Mouse (Mus musculus): ENCODE measurements around the gene Aldh3b1.
"Not testable (repeated sequence)": the region's sequence is repeated elsewhere in the genome, so short reads cannot be mapped to it uniquely, and the experiment has no call there.

Aldh3b1 gene

GRCm38 (mm10) chr19:3929211-3929941 is at the start of gene Aldh3b1:
Gene Aldh3b1 (minus strand): TSS chr19:3929808.
- DNase-seq (ENCODE audit: low spot score) = no peak

DNA sequence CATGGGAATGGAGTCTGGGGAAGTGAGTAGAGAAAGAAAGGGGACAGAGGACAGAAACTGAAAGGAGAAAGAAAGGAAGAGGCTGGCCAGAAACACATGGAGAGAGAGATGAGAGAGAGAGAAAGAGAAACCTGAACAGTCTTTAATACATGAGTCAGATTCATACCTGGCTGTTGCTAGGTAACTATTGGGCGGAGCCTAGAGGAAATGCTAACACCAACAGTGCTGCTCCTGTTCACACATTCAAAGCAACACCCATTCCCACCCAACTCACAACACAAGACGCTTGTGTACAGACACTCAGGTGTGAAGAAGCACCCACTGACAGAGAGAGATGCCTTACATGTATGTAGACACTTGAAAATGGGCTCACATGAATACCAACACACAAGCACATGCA is 46.3 kb upstream of the Aldh3b1 start:
- DNase-seq (ENCODE audit: low spot score) = no peak

- DNase-seq (ENCODE audit: low spot score) = not testable (repeated sequence)
Measured at GRCm38 (mm10) chr19:3974608-3975007, 45.0 kb upstream of the Aldh3b1 start.

DNA sequence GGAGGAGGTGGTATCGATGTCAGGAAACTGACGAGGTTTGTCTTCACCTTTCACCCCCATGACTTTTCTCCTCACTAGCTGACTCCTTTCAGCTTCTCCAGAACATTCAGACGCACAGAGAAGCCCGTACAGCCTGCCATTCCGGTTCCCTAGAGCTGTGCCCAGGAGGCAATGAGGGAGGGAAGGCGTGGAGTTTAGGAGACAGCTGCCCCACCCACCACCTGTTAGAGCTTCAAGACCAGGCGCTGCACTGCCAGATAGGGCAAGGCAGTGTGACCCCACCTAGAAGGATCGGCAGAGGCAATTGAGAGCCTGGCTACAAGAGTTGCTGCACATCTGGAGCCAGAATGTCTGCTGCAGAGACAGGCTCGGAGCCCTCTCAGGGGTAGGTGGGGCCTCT is 42.6 kb upstream of the Aldh3b1 start, which contains the start of gene Aldh3b2:
Aldh3b2 (plus strand) TSS at position 100 of the 400 bp plus-strand sequence.
- DNase-seq (ENCODE audit: low spot score) = no peak

DNA sequence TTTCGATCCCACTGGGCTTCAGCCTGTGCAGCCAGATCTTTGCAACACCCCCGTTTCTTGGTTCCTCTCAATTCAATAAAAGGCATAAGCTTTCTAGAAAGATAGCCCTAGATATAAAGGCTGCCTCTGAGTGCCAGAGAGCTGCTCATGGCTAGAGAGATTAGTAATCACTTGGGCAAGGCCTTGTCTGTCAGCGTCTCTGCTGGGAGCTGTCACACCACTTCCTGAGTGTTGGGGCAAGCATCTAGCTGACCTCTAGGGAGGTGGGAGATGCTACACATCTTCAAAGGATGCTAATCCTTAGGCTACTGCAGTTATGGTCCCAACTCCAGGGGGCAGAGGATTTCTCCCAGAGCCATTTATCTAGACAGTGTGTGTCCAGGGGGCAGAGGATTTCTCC is 37.6 kb upstream of the Aldh3b1 start:
- DNase-seq (ENCODE audit: low spot score) = no peak

DNA sequence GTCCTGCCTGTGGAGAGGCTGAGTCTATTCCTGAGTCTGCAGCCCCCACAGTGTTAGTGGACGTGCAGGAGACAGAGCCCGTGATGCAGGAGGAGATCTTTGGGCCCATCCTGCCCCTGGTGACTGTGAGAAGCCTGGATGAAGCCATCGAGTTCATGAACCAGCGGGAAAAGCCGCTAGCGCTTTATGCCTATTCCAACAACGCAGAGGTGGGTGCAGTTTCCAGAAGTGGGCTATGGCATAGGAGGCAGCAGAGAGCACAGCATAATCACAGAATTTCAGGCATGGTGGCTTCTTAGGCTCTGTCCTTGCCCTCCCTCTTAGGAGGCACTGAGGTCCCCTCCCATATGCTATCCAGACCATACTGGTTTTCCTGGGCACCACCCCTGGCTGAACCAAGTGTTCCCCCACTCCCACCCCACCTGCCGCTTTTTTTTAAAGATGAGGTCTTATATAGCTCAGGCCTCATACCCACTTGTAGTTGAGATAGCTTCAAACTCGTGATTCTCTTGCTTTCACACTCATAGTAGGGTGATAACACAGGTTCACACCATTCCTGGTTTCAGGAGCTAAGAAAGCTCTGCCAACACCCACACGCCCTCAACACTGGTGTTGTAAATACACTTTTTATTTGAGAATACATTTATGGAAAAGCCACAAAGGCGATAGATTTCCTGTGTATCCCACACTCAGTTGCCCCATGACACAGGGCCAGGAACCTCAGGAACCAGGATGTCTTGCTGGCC is 36.9 kb upstream of the Aldh3b1 start:
- DNase-seq (ENCODE audit: low spot score) = no peak

DNA sequence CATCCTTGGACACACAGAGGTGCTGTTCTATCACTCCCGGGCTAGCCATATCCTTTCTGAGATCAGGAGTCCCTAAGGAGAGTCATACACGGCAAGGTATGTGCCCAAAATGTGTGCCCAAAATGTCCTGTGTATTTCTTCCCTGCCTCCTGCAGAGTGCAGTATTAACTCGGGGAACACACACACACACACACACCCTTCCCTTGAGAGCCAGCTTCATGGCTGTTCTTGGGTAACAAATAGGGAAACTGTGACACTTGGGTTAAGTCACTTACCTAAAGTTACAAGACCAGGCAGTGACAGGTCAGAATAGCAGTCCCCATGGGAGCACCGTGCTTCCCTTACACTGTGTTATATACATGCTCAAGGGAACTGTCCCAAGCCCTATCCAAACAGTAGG is 34.4 kb upstream of the Aldh3b1 start:
- DNase-seq (ENCODE audit: low spot score) = no peak

- no peak for DNase-seq (ENCODE audit: low spot score)
Measured at GRCm38 (mm10) chr19:3962469-3962868, 32.9 kb upstream of the Aldh3b1 start.

DNA sequence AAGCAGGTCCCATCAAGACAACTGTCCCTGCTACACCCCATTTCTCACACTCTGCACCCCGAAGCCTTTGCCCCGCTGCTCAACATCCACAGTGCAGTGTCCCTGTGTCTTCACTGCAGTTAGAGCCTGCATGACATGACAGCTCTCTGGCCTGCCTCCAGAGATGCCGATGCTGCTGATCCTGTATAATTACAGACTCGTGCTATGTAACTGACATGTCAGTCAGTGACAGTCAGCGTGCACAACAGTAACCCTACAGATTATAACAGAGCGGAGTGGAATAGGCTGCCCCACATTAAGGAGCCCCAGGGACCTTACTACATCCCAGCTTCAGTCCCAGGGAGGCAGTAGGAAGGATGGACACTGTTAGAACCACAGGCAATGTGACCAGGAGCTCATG is 32.2 kb upstream of the Aldh3b1 start:
- DNase-seq (ENCODE audit: low spot score) = not testable (repeated sequence)

- no peak for DNase-seq (ENCODE audit: low spot score)
Measured at GRCm38 (mm10) chr19:3960211-3960610, 30.6 kb upstream of the Aldh3b1 start.

GRCm38 (mm10) chr19:3959030-3959429 is 29.4 kb upstream of the Aldh3b1 start:
- no peak for DNase-seq (ENCODE audit: low spot score)

- DNase-seq (ENCODE audit: low spot score) = no peak
Measured at GRCm38 (mm10) chr19:3958470-3958869, 28.9 kb upstream of the Aldh3b1 start, which contains the start of gene Aldh3b3. Gene Aldh3b3 (plus strand): TSS chr19:3958645.

GRCm38 (mm10) chr19:3957296-3958036 is 27.9 kb upstream of the Aldh3b1 start:
- DNase-seq (ENCODE audit: low spot score) = not testable (repeated sequence)

DNA sequence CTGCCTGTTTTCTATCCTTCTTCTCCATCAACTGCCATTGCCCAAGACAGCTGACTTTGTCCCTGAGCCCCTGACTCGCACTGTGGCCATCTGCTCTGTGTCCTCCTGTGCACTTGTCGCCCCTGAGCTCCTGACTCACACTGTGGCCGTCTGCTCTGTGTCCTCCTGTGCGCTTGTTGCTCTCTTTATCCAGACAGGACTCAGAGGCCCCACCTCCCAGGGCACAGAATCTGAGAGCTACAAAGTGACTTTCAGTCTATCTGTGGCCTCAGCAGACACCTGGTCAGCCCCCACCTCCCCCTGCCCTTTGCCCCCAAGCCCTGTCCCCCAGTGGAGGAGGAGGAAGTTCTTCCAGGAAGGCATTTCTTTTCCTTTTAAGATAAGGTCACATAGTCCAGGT is 26.2 kb upstream of the Aldh3b1 start:
- no peak for DNase-seq (ENCODE audit: low spot score)

- DNase-seq (ENCODE audit: low spot score) = no peak
Measured at GRCm38 (mm10) chr19:3955033-3955432, 25.4 kb upstream of the Aldh3b1 start.

GRCm38 (mm10) chr19:3952099-3952498 is 22.5 kb upstream of the Aldh3b1 start:
- DNase-seq (ENCODE audit: low spot score) = no peak

DNA sequence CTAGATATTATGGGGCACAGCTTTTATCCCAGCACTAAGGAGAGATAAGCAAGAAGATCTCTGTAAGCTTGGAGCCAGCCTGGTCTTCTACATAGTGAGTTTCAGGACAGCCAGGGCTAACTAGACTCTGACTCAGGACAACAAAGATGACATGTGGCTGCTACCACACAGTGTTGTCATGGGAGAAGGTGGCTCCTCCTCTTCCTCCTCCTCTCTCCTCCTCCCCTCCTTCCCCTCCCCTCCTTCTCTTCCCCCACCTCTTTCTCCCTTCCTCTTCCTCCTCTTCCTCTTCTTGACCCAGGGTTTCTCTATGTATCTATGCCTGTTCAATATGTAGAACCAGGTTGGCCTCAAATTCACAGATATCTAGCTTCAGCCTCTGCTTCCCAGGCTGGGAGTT is 21.9 kb upstream of the Aldh3b1 start:
- no peak for DNase-seq (ENCODE audit: low spot score)

DNA sequence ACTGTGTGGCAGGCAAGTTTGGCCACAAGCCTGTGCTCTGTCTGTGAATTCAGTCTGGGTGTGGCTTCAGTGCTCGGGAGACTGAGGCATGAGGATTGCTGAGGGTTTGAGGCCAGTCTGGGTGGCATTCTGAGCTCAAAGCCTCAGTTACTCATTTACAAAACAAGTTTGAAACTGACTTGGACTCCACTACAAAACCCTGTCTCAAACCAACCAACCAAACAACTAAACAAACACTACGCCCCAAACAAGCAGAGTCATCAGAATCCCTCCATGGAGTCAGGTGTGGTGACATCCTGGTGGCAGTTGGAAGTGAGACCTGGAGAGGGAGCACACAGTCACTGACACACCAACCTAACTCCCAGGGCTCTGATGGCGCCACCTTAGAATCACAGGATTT is 20.7 kb upstream of the Aldh3b1 start:
- DNase-seq (ENCODE audit: low spot score) = no peak

DNA sequence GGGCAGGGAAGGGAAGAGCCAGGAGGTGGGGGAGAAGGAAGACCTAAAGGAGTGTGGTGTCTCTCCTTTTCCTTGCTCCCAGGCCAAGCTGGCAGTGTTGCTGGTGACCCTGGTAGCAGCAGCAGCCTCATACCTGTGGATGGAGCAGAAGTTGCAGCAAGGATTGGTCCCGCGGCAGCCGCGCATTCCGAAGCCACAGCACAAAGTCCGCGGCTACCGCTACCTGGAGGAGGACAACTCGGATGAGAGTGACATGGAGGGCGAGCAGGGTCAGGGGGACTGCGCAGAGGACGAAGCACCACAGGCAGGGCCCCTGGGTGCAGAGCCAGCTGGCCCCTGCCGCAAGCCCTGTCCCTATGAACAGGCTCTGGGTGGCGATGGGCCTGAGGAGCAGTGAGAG is 18.9 kb upstream of the Aldh3b1 start:
- DNase-seq (ENCODE audit: low spot score) = no peak

GRCm38 (mm10) chr19:3947813-3948212 is 18.2 kb upstream of the Aldh3b1 start:
- no peak for DNase-seq (ENCODE audit: low spot score)

DNA sequence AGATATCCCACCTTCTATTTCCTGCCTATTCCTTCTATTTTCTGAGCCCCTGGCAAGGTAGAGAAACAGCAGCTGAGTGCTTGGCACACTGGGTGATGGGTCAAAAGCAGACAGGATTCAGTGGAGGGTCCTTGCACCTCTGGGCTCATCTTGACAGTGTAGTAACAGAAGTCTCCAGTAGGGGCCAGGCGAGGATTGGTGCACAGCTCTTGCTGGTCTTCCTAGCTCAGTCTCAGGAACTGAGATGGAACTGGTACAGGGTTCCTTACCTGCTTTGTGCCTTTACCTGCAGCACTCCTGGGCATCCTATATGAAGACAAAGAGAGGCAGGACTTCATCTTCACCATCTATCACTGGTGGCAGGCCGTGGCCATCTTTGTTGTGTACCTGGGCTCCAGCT is 17.1 kb upstream of the Aldh3b1 start:
- DNase-seq (ENCODE audit: low spot score) = no peak

DNA sequence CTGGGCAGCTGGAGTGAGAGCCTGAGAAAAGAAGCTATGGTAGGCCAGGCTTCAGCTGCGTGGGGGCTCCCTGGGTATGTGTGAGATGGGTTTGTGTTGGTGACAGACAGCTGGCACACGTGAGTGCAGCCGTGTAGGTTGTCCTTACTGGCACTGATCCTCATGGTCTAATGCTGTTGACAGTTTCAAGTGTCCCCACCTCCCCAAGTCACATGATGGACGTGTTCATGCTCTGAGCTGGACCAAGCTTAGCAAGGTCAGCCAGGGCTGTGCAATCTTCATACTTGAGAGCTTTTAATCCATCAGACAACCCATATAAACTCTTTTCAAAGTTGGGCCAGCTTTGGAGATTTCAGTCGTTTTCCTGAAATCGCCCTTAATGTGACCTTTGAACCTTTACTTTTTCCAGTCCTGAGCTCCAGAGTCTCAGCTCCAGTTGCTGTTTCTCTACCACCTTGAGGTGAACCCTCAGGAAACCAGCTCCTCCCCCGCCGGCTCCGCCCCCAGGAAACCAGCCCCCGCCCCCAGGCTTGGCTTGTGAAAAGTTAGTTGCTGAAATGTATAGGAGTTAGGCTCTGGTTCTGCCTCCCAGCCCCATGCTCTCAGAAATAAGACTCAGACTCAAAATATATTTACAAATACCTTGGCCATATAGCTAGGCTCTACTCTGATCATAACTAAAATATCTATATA is 16.4 kb upstream of the Aldh3b1 start:
- DNase-seq (ENCODE audit: low spot score) = no peak
